Mouse (Mus musculus) embryonic stem cell, embryonic (primary cell): ENCODE results near the gene Ankrd33b.

ENCODE experiments used
- CTCF ChIA-PET, 4 experiments: fragments of 300-600 bp in 2 of 4; fragments of 350-600 bp in 2 of 4; sonication (Branson Sonifier 250); formaldehyde crosslinking; loops; one replicate each; lab custom pipeline; 2022; ENCODE audit warnings: inconsistent platforms in 2 of 4; lab: Charles Lee
- POLR2A ChIA-PET, 4 experiments: fragments of 300-600 bp in 2 of 4; fragments of 350-600 bp in 2 of 4; sonication (Branson Sonifier 250); formaldehyde crosslinking; loops; one replicate each; lab custom pipeline; 2022; ENCODE audit warnings: antibody characterized with exemption in 4 of 4, inconsistent platforms in 1 of 4; lab: Charles Lee

Ankrd33b gene

DNA sequence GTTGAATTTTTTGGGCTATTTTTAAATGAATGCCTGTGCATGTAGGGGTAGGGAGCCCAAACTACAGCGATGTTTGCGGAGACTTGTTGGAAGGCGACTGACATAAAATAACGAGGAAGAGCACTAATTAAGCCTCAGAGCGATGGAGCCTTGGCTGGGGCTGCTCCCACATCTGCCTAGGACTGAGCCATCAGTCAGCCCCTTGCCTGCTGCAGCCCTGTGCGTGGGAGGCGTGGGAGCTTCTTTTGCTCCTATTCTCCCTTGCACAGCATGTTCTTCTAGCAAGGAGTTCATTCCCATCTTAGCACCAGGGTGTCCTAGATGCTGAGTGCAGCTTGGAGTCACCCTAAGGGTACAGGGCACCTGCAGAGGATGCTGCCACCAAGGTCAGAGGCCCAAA is 25.2 kb upstream of the Ankrd33b start:
- POLR2A ChIA-PET = interaction anchor here in 2 of 4 experiments (0.5 to 1.1 kb wide), 2 partner anchors 11 to 37 kb away, joined by 3 to 4 read pairs; no protein-coding TSS in a partner anchor
- CTCF ChIA-PET = interaction anchor here in 1 of 4 experiments (0.5 kb wide), 1 partner anchor 38 kb away, joined by 3 read pairs; no protein-coding TSS in a partner anchor

DNA sequence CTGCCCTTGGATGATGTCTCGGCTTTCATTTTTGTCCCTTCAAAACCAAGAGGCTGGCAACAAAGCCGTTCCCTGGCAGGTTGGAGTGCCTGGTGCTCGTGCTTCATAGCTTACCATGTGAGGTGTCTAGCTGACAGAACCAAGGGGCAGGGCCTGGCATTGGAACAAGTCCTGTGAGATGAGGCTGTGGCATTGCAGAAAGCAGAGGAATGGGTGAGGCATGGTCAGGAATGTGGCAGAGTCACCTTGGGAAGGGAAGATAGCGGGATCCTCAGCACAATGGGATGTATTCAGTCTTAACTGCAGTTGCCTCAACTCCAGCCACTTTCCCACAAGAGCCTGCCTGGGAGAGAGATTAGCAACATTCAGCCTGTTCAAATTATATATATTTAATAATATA is 24.6 kb upstream of the Ankrd33b start:
- CTCF ChIA-PET = interaction anchor here in 1 of 4 experiments (0.5 kb wide), 1 partner anchor 37 kb away, joined by 3 read pairs; no protein-coding TSS in a partner anchor
- POLR2A ChIA-PET = interaction anchor here in 1 of 4 experiments (1.1 kb wide), 1 partner anchor 10 kb away, joined by 3 read pairs; no protein-coding TSS in a partner anchor

DNA sequence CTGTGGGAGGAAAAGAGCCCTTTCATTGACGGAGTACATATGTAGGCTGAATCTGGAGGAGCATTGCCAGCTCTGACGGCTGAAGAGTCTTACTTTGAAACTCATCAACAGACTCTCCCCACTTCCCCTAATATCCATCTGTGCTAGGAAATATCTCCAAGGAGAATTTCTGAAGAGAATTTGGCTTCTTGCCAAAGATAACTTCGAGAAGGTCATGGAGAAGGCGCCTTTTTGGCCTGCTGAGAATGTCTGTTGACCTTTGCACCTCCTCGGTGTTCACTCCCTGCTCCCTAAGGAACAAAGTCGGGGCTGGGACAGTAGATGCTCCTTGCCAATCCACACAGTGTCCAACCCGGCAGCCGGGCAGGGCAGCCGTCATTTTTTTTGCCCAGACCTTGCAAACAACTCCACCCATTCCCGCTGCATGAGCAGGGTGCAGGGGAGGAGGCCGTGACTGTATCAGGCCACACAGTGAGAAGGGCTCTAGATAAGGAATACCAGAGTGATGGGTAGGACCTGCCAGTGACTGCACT is 14.5 kb upstream of the Ankrd33b start:
- CTCF ChIA-PET = no interaction called here
- POLR2A ChIA-PET = interaction anchor here in 3 of 4 experiments (0.6 to 1.9 kb wide), 5 partner anchors 10 to 170 kb away, joined by 3 to 5 read pairs (median 3); no protein-coding TSS in a partner anchor

DNA sequence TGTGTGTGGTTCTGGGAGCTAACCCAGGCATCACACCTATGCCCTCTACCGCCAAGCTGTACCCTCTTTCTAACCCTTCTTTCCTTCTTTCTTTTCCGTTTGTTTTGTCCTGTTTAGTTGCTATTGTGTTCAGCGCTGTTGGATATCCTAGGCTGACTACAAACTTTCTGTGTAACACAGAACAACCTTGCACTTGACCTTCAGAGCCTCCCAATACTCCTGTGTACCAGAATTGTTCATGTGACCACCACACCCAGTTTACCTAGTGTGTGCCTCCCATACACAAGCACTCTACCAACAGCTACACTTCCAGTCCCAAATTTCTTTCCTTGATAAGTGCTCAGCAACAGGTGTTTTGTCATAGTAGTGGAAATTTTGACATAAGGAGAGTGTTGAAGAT is 11.9 kb upstream of the Ankrd33b start:
- POLR2A ChIA-PET = interaction anchor here in 2 of 4 experiments (1.4 to 1.6 kb wide), 3 partner anchors 12 to 41 kb away, joined by 4 to 7 read pairs (median 6); partner anchors contain the start of gene Ankrd33b (in 1 of the 2)

GRCm38 (mm10) chr15:31375212-31375611 is 7.7 kb upstream of the Ankrd33b start:
- POLR2A ChIA-PET = interaction anchor here in 2 of 4 experiments (0.7 to 1.5 kb wide), 2 partner anchors 43 kb away, joined by 3 to 4 read pairs; no protein-coding TSS in a partner anchor
- CTCF ChIA-PET = no interaction called here

More for the DNA sequence above, 11.9 kb upstream of the Ankrd33b start:
- CTCF ChIA-PET = no interaction called here

GRCm38 (mm10) chr15:31369125-31369612 is 1.6 kb upstream of the Ankrd33b start:
- CTCF ChIA-PET = no interaction called here

GRCm38 (mm10) chr15:31368556-31368955 is 1.0 kb upstream of the Ankrd33b start:
- CTCF ChIA-PET = no interaction called here

More at GRCm38 (mm10) chr15:31369125-31369612, 1.6 kb upstream of the Ankrd33b start:
- POLR2A ChIA-PET = interaction anchor here in 1 of 4 experiments (0.5 to 1.3 kb wide), 3 partner anchors 15 to 45 kb away, joined by 3 to 4 read pairs (median 4); no protein-coding TSS in a partner anchor

DNA sequence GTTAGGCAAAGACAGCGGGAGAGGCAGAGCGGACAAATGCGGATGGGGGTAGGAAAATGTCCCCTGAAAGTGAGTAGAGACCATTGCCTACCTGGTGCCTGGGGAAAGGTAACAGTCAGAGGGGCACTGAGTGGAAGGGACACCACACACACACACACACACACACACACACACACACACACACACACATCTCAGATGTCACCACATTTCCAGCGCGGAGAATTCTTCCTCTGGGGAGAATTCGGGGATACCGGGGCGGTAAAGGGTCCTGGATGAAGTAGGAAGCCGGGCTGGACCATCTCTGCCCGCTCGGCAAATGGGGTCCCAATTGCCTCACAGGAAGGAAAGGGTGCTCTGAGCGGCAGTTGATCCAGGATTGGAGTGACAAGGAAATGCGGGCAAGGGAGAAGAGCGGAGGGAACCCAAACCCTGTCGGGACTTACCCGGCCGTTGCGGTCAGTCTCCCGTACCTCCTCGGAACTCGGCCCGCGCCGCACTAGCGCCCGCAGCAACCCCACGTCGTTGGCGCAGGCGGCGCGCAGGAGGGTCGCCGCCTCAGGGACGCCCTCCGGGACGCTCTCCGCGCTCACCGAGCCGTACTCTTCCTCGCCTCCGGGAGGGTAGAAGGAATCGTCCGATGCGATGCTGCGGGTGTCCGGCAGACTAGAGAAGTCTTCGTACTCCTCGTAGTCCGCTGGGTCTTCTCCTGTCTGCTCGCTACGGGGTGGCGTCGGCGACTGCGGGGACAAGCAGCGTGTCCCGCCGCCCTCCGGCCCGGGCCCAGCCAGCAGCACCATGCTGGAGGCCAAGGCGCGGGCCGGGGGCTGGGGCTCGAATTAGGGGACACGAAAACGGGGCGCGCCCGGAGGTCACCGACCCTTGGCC is 688 bp downstream of the Ankrd33b start:
- ChIA-PET POLR2A (interaction anchor here in 3 of 4 experiments (0.6 to 3.0 kb wide), 19 partner anchors 12 to 272 kb away, joined by 3 to 11 read pairs (median 4); partner anchors contain the start of gene Fam173b (in 1 of the 3)), CTCF (interaction anchor here in 2 of 4 experiments (0.7 to 0.9 kb wide), 2 partner anchors 46 to 50 kb away, joined by 3 read pairs; no protein-coding TSS in a partner anchor)

More at GRCm38 (mm10) chr15:31368556-31368955, 1.0 kb upstream of the Ankrd33b start:
- POLR2A ChIA-PET = interaction anchor here in 2 of 4 experiments (0.6 to 1.6 kb wide), 4 partner anchors 45 to 163 kb away, joined by 3 to 4 read pairs (median 4); no protein-coding TSS in a partner anchor

DNA sequence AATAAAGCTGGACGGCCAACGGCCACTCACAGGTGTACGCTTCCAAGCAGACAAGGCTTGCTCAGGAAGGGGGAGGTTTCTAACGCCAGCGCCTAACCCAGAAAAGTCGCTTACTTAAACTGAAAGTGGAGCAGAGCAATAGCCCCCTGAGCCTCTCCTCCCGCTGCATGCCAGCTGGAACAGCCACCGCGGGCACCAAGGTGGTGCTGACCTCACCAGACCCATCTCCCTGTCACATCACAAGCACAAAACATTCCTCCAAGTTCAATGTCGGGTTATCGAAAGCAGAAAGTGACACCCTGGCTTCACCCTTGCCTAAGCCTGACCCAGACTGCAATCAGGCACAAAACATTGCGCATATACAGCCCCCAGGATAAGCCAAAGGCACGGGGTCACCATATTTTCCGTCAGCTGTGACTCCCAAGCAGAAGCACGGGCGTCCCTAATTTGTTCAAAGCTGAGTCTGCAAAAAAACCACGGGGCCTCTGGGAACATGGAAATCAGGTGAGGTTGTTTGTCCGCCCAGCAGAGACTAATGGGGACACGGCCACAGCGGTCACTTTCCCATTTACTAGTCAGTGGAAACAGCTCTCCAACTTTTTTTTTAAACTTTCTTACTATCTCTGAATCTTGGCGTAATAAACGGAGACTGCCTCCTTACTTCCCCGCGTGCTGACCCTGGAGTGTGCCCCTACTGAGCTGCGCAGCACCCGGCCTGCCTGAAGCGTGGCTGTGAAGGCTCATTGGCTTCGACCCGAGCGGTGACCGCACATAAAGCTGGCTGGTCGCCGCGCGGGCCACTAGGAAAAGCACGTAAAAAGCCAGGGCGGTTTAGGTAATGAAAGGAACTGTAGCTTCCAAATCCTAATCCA is 1.6 kb downstream of the Ankrd33b start:
- CTCF ChIA-PET = interaction anchor here in 1 of 4 experiments (0.9 kb wide), 1 partner anchor 51 kb away, joined by 3 read pairs; no protein-coding TSS in a partner anchor

DNA sequence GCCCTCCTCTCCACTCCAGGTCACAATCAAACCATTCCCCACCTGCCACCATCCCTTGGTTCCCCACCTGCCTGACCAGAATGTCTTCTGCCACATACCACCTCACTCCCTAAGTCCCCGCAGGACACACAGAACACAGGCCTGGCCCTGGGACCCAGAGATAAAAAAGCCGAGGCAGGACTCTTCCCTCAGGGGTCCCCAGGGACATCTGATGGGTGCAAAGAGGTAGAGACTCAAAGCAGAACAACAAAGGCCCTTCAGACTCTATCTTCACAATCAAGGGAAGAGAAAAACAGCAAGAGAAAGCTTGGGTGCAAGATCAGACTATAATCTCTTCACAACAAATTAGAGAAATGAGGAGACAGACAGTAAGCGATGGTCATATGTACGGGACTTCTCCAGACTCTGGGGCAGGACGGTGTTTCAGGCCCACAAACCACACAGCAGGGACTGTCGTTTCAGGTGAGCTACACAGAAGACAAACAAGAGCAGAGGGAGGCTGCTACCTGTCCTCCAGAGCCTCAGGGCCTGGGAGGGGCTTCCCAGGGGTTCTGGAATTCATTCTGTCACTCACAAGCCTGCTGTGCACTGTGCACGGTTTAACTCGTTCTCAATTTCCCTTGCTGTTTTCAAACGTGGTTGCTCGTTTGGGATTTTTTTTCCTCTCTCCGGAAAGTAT is 2.3 kb downstream of the Ankrd33b start:
- ChIA-PET CTCF (no interaction called here), POLR2A (interaction anchor here in 3 of 4 experiments (0.6 to 3.0 kb wide), 11 partner anchors 10 to 53 kb away, joined by 3 to 11 read pairs (median 4); no protein-coding TSS in a partner anchor)

More for the DNA sequence above, 1.6 kb downstream of the Ankrd33b start:
- POLR2A ChIA-PET = interaction anchor here in 3 of 4 experiments (0.8 to 3.0 kb wide), 11 partner anchors 11 to 236 kb away, joined by 3 to 11 read pairs (median 4); partner anchors contain the start of gene Fam173b (in 1 of the 3)

GRCm38 (mm10) chr15:31364396-31364795 is 3.1 kb downstream of the Ankrd33b start:
- POLR2A ChIA-PET = interaction anchor here in 2 of 4 experiments (0.7 to 3.0 kb wide), 6 partner anchors 10 to 49 kb away, joined by 3 to 10 read pairs (median 4); no protein-coding TSS in a partner anchor

GRCm38 (mm10) chr15:31363981-31364361 is 3.6 kb downstream of the Ankrd33b start:
- ChIA-PET POLR2A (interaction anchor here in 2 of 4 experiments (0.7 to 3.0 kb wide), 3 partner anchors 9 to 49 kb away, joined by 3 to 10 read pairs (median 3); no protein-coding TSS in a partner anchor), CTCF (interaction anchor here in 2 of 4 experiments (0.6 kb wide), 2 partner anchors 46 to 675 kb away, joined by 3 to 6 read pairs; no protein-coding TSS in a partner anchor)

More at GRCm38 (mm10) chr15:31364396-31364795, 3.1 kb downstream of the Ankrd33b start:
- CTCF ChIA-PET = no interaction called here

DNA sequence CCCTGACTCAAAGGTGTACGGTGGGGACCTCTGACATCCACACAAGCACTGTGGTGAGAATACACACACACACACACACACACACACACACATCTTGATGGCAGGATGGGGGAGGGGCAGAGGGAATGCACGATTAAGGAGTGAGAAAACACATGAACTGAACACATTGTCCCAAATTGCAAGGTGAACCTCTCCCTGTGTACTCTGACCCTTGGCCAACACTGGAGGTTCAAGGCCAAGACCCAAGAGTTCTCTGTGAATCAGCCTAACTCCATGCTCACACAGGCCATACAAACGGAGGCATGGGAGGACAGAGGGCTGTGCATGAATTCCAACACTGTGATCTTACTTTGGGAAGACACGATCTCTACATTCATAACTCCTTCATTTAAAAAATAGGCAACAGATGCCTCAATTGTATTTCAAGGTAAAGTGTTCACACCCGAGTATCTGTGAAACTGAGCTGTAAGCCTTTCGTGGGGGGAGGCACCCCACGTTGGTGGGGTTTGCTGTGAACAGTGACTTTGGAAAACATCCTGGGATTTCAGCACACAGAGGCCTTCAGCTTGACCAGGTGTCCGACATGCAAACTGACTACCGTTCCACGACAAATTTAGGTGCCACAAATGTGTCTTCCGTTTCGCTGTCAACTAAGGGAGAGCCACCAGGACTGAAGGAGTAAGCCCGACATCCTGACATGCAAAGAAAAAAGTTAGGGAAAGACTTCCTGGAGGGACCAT is 4.1 kb downstream of the Ankrd33b start:
- CTCF ChIA-PET = interaction anchor here in 2 of 4 experiments (0.6 kb wide), 2 partner anchors 47 to 674 kb away, joined by 3 to 6 read pairs; no protein-coding TSS in a partner anchor
- POLR2A ChIA-PET = interaction anchor here in 1 of 4 experiments (3.0 kb wide), 1 partner anchor 9 kb away, joined by 10 read pairs; no protein-coding TSS in a partner anchor

GRCm38 (mm10) chr15:31361259-31361853 is 6.2 kb downstream of the Ankrd33b start:
- CTCF ChIA-PET = interaction anchor here in 2 of 4 experiments (0.9 to 1.1 kb wide), 2 partner anchors 13 to 64 kb away, joined by 3 read pairs; no protein-coding TSS in a partner anchor
- POLR2A ChIA-PET = interaction anchor here in 1 of 4 experiments (0.5 to 1.2 kb wide), 3 partner anchors 12 to 127 kb away, joined by 3 to 7 read pairs (median 4); no protein-coding TSS in a partner anchor

- POLR2A ChIA-PET = no interaction called here
These were observed 6.9 kb downstream of the Ankrd33b start for GRCm38 (mm10) chr15:31360593-31360992.

More at GRCm38 (mm10) chr15:31360593-31360992, 6.9 kb downstream of the Ankrd33b start:
- CTCF ChIA-PET = interaction anchor here in 1 of 4 experiments (0.9 kb wide), 1 partner anchor 64 kb away, joined by 3 read pairs; no protein-coding TSS in a partner anchor
